Mouse (Mus musculus) cerebellum, adult 11 months (tissue): Measurements from ENCODE around the gene Slc26a10.

Experiments used
- DNase-seq: peaks from one replicate; pipeline ENCODE4 v3.0.0; 2022

Slc26a10 gene

DNA sequence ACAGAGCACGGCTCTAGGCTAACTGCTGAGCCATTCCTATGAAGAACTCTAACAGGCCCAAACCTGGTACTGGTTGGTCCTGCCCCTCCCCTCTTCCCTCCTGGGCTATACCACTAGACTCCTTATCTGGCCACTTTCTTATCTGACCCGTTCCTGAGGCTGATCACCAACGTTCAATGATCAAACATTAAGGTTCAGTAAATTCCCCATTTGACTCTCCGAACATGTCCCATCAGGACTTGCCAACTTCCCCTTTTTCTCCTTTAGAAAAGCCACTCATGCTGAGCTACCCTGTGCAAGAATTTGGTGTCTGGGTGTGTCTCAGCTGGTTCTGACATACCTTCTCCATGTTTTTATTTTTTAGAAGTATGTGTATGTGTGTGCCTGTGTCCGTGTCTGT lies 53.9 kb downstream of the Slc26a10 start:
- no peak for DNase-seq

DNA sequence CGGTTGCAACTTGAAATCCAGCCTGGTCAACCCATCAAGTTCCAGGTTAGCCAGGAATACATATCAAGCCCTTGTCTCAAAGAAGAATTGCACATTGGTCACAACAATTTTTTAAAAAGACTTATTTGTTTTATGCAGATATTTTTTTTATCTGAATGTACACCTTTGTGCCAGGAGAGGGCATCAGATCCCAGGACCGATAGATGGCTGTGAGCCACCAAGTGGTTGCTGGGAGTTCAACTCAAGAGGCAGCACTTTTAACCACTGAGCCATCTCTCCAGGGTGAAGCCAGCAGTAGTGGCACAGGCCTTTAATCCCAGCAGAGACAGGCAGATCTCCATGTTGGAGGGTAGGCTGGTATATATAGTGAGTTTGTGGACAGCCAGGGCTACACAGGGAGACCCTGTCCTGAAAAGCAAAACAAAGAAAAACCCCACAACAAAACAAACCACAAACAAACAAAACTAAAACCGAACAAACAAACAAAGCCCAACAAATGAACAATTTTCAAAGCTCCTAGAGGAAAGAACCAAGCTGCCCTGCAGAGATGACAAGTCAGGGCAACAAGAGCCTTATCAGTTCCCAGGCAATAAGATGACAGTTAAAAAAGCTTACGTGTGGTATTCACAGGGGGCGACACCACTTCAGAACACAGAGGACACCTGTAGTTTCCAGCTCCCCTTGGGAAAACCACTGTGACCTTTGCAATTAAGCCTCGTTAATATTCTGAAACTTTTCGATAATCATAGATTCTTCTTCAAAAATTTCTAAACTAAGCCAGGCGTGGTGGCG lies 55.0 kb downstream of the Slc26a10 start:
- no peak for DNase-seq

DNA sequence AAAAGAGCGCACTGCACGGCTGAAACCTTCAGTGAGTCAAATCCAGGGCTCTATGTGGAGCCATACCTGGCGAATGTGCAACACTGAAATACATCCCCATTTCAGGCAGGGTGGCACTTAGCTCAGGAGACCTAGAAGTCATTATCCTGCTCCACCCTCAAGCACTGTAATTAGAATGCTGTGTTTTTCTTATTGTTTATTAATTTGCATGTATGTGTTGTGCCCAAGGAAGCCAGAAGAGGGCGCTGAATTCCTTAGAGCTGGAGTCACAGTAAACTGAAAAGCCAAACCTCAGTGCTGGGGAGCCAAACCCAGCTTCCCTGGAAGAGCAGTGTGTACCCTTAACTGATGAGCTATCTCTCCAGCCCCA lies 57.0 kb downstream of the Slc26a10 start:
- DNase-seq: peak; percentile 75

DNA sequence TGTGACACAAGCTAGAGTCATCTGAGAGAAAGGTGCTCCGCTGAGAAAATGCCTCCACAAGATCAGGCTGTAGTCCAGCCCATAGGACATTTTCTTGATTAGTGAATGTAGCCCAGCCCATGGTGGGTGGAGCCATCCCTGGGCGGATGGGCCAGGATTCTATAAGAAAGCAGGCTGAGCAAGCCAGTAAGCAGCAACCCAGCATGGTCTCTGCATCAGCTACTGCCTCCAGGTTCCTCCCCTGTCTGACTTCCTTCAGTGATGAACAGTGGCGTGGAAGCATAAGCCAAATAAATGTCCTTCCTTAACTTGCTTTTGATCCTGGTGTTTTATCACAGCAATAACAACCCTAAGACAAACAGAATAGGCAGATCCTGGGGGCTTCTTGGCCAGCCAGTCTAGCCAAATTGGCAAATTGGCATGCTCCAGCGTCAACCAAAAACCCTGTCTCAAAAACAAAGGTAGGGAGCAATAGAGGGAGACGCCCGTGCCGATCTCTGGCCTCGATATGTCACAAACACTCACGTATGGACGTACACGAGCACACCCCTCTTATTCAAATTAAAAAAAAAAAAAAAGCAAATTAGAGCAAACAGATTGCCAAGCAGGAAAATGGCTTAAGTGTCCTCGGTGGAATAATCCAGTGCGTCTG lies 57.5 kb downstream of the Slc26a10 start:
- peak; percentile 55 for DNase-seq

DNA sequence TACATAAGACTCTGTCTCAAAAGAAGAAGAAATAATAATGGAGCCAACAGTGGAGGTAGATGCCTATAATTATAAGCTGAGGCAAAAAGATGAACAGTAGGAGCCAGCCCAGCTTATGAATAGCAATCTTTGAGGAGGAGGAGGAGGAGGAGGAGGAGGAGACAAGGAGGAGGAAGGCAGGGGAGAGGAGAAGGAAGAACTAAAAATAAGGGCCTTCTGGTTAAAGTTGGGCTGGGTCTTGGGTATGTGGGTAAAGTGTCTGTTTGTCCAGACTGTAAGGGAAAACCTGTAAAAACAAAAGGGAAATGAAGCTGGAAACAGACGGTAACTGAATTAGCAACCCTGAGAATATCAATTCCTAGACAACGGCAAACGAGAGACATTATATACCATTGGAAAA lies 58.4 kb downstream of the Slc26a10 start:
- DNase-seq: no peak
